Mouse (Mus musculus): ENCODE data around the gene Dynll2.

Gene Dynll2

DNA sequence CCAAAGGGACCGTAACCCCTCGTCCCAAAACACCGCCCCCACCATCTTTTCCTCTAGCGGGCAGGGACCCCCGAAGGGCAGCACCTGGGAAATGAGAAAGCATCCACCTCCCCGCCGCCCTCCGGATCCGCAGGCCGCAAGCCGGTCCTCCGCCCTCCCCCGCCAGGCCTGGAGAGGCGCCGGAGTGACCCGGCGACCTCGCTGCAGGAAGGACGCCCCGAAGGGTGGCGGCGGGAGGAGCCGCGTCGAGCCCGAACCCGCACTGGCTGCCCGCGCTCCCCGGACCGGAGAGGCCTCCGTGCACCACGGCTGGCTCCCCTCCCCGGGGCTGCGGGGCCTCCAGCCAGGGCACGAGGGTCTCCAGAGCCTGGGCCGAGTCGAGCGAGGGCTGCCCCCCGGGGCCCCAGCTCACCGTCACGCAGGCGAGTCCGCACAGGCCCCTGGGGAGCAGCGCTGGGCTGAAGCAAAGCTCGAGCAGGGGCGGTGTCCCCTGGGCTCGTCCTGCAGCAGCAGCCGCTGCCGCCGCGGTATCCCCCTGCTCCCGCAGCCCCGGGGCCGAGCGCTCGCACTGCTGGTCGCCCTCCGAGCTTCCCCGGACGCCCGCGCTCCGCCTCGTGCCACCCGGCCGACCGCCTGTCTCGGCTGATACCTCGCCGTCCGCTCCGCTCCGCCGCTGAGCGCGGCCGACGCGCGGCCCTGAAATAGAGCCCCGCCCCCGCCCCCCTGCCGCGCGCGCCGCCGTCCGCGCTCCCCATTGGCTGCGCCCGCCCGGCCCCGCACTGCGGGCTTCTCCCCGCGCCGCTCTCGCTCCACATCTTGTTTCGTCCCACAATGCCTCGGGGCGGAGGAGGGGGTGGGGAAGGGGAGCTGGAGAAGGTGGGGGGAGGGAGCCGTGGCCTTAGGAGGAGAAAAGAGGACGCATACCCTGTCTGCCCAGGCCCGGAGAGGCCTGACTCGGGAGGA, at the start of gene Dynll2:
Dynll2 (minus strand) TSS at position 703 of the 963 bp plus-strand sequence.
- DNase-seq, result peak; percentile 87 to 93

GRCm38 (mm10) chr11:88036761-88037251, 49.5 kb upstream of the Dynll2 start:
- DNase-seq, result no peak

GRCm38 (mm10) chr11:88035970-88036369, 48.6 kb upstream of the Dynll2 start:
- no peak for DNase-seq

DNA sequence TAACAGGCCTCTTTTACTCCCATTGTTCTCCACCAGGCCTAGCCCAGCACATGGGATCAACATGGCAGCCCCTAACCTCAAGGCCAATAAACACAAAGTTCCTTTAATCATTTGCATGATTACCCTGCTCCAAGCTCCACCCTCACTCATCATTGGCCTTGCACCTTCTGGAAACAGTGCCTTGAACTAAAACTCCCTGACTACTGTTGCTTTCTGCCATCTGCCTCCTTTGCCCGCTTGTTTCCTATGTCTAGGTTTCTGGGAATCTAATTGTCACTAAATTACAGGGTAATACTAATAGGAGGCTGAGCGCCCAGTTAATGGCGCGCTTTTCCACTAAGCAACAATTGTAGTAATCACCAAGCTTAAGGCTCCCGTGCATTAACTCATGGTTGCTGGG, 44.4 kb upstream of the Dynll2 start:
- DNase-seq, result no peak

- no peak for DNase-seq
Measured at GRCm38 (mm10) chr11:88030836-88031235, 43.5 kb upstream of the Dynll2 start.

DNA sequence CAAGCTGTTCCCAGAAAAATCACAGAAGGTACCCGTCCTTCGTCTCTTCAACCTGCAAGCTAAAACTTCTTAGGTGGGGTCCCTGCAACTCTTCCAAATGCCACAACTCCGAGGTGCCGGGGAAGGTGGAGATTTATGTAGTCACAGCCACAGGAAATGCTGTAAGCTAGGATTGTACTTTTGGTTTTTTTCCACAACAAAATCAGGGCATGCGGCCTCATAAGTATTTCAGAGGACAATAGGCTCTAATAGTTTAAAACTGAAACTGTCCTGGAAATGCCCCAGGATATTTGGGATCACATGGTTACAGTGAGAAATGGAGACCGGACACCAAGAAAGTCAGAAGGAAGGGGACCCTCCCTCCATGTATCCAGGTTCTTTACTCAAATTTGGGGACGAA, 42.9 kb upstream of the Dynll2 start:
- no peak for DNase-seq

- no peak for DNase-seq
Measured at GRCm38 (mm10) chr11:88028193-88028684, 40.9 kb upstream of the Dynll2 start.

- DNase-seq, result no peak
Measured at GRCm38 (mm10) chr11:88027391-88028035, 40.2 kb upstream of the Dynll2 start.

- DNase-seq, result no peak
Measured at GRCm38 (mm10) chr11:88023933-88024332, 36.6 kb upstream of the Dynll2 start.

GRCm38 (mm10) chr11:88015795-88016194, 28.5 kb upstream of the Dynll2 start:
- no peak for DNase-seq

DNA sequence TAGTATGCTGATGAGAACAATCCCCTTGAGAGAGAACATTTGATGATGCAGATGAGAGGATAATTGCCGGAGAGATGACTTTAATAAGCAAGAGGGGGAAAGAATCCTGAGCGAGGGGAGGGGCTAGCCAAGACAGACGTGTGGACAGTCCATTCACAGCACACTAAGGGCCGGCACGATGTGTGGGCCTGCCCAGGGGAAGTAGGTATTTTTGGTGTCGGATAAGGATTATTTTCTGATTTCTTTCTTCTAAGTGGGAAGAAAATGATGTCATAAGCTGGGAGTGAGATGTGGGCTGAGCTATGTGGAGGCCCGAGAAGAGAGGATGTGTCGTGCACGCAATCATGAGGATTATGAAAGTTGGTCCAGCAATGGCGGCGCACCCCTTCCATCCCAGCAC, 27.8 kb upstream of the Dynll2 start:
- no peak for DNase-seq

DNA sequence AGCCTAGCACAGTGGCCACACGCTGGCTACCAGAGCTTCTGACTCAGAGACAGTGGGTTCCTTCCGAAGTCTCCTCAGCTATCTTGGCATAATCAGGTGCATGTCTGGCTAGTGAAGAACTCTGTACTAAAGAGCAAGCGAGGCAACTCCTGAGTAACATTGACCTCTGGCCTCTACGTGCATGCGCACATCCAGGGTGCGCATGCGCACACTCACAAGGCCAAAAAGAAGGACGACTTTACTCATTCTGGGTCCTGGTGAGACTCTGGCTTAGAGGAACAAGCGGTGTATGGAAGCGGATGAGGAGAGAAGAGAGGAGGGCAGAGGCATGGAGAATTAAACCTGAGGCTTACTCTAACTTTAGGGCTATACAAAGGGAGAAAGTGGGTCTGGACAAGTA, 26.3 kb upstream of the Dynll2 start:
- DNase-seq, result no peak

GRCm38 (mm10) chr11:88012621-88013244, 25.4 kb upstream of the Dynll2 start:
- no peak for DNase-seq

DNA sequence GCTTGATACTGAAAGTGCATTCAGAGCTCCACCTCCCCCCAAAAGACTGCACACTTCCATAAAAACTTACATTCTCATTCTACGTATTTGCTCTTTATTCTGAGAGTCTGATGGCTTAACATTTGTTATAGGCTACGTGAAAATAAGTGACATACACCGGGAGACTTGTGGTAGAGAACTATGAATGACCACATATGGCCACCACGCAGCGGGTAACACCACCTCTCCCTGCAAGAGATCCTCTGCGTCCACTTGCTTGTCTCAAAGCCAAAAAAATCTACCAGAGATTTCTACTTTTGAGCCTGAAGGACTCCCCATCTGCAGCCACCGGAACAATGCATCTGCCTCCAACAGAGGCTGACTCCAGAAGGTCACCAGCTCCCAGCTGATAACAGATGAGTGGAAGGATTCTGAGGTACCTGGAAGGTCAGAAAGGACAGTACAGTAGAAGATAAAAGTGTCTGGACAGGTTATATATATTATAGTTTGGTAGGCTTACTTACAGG, 24.6 kb upstream of the Dynll2 start:
- no peak for DNase-seq

- DNase-seq, result no peak
Measured at GRCm38 (mm10) chr11:88011208-88011913, 24.0 kb upstream of the Dynll2 start.

GRCm38 (mm10) chr11:88009542-88010190, 22.3 kb upstream of the Dynll2 start:
- peak; percentile 49 to 55 for DNase-seq

GRCm38 (mm10) chr11:88008641-88009040, 21.3 kb upstream of the Dynll2 start:
- DNase-seq, result no peak

DNA sequence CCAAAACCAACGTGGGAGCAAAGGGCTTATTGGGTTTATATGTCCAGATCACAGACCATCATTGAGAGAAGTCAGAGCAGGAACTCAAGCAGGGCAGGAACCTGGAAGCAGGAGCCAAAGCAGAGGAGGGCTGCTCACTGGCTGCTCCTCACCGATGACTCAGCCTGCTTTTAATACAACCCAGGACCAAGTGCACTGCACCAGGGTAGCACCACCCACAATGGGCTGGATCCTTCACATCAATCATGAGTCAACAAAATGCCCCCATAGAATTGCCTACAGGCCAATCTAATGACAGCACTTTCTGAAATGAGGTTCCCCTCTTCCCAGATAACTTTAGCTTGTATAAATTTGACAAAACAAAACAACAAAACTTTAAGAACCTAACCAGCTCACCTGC, 16.8 kb upstream of the Dynll2 start:
- no peak for DNase-seq

DNA sequence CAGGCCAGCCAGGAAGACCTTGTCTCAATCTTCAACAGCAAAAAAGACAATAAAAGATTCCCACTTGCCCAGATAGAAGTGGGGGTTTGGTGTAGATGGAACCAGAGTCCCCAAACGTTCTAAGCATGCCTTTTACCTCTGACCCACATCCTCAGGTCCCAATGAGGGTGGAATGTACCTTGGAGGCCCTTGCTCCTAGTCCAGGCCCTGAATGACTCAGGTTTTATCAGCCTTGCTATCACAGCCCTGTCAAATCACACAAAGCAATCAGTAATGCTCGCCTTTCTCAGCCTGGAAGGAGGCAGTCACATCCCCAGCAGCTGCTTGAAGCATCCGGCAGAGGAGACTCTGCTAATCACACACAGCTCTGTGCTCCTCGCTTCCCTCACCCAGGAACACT, 15.4 kb upstream of the Dynll2 start:
- DNase-seq, result no peak

GRCm38 (mm10) chr11:87999751-88000150, 12.4 kb upstream of the Dynll2 start:
- no peak for DNase-seq

DNA sequence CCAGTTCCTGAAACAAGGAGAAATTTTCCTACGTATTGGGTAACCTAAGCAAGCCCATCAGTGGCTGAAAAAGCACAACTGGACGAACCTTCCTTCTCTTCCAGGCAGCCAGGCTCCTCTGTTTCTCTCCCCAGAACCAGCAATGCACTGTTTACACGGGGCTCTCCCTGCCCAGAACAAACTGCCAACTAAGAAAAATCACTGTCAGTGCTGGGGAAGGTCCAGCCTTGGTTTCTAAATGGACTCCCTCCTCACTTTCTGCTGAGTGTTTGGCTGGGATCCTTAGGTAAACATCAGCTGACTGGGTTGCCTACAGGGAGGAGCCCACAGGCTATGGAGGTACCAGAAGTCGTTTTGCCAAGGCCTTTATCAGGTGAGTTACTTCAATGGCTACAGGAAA, 4.5 kb upstream of the Dynll2 start:
- DNase-seq, result no peak

- DNase-seq, result no peak
Measured at GRCm38 (mm10) chr11:87987861-87988260, 528 bp upstream of the Dynll2 start.
